Comparison of ENCODE assay signal across 13 mouse cellular contexts in the genomic region with DNA sequence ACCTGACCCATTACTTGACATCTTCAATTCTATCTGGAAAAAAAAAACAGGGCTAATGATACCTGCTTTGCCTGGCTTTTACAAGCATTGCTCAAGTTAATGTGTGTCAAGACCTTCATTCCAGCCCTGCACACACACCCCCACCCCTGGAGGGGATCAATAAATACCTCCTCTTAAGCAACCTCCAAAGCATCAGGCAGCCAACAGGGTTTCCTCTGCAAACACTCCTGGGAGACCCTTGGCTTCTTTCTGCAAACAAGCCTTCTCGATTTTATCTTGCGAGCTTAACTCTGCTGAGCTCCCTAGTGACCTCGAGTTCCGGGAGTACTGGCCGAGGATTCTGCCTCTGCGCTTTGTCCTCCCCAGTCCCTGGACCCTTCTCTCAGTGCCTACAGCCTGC.
DNase-seq lines count a peak whose midpoint lies in the region; ATAC-seq lines count a peak whose summit lies in the region.
"Had no signal": no experiment of that assay in that cellular context is flagged by ENCODE, and none has a peak within 500 bp of the region (broad histone marks: within the 10 kb centered on the region; RNA-seq: fewer than 3 reads in every experiment).

No protein-coding gene starts in this region.

- H3K36me3 ChIP-seq in kidney, embryonic 15.5 days: no peaks in the 10 kb centered on the region
- H3K36me3 ChIP-seq: limb, embryonic 15.5 days; midbrain, embryonic 12.5 days had no signal

- H3K4me1 ChIP-seq in kidney, embryonic 15.5 days: peaks cover 21% of the 10 kb centered on the region

- WGBS in kidney, embryonic 15.5 days: 6% methylated on average over 6 of the region's 6 CpGs

- H3K9me3 ChIP-seq in kidney, embryonic 15.5 days (replicated peaks): no peaks in the 10 kb centered on the region
- H3K9me3 ChIP-seq: limb, embryonic 15.5 days; midbrain, embryonic 12.5 days had no signal

- no peak for ATAC-seq in kidney, embryonic 15.5 days (replicated peaks; ENCODE audit: low FRiP score)
- ATAC-seq: hindbrain, postnatal 0 days had no signal

- H3K27me3 ChIP-seq in kidney, embryonic 15.5 days: peaks cover 9% of the 10 kb centered on the region

- no peak overlapping the region for H3K4me3 ChIP-seq in kidney, embryonic 15.5 days (replicated peaks)
- H3K4me3 ChIP-seq: left cerebral cortex, adult 2 months; limb, embryonic 15.5 days; midbrain, embryonic 12.5 days had no signal

- H3K4me2 ChIP-seq in kidney, embryonic 15.5 days: peak overlapping the region; percentile 2; the same call in 1 of the 2 replicates
- H3K4me2 ChIP-seq: limb, embryonic 15.5 days; midbrain, embryonic 12.5 days had no signal

- H3K27ac ChIP-seq in kidney, embryonic 15.5 days: no peak overlapping the region
- H3K27ac ChIP-seq: hindbrain, postnatal 0 days; left cerebral cortex, adult 2 months; limb, embryonic 15.5 days; midbrain, embryonic 12.5 days had no signal

- no peak overlapping the region for H3K9ac ChIP-seq in kidney, embryonic 15.5 days
- H3K9ac ChIP-seq: limb, embryonic 15.5 days; midbrain, embryonic 12.5 days had no signal

- DNase-seq in gastrocnemius, adult 18-20 months (ENCODE audit: low spot score): peak; percentile 36
- no peak for DNase-seq in gastrocnemius, adult 8-10 months (ENCODE audit: low spot score in 2 of 2)
- no peak for DNase-seq in kidney, adult 9 months
- DNase-seq in urinary bladder, postnatal 14 days (ENCODE audit: low spot score): peak; percentile 33
- DNase-seq in urinary bladder, postnatal 10 days (ENCODE audit: low spot score): no peak
- no peak for DNase-seq in T-cell, adult 2 months (ENCODE audit: low spot score)
- no peak for DNase-seq in cerebellum, adult 9-11 months
- DNase-seq: cerebellum, postnatal 25 days had no signal

Comparison
In these comparisons a context has a peak if more than half of its experiments do, and no peak if none do; other contexts are left out.
1. DNase-seq: peak in gastrocnemius, adult 18-20 months (single experiment) and urinary bladder, postnatal 14 days (single experiment); none in gastrocnemius, adult 8-10 months (0 of 2), kidney, adult 9 months (single experiment), urinary bladder, postnatal 10 days (single experiment), T-cell, adult 2 months (single experiment) and cerebellum, adult 9-11 months (single experiment).